Mouse (Mus musculus): ENCODE results near the gene Diaph3. TPM values are rescaled to one million over a fixed set of nuclear protein-coding genes. Genes with fewer than 3 reads are reported as not detected.
"Not testable (repeated sequence)": the region's sequence is repeated elsewhere in the genome, so short reads cannot be mapped to it uniquely, and the experiment has no call there.

Gene Diaph3
- polyA plus RNA-seq, 1 experiment from 2014 or later = 25.9 TPM

- Histone ChIP-seq H3K27ac (ENCODE audit: low read depth) (no peak overlapping the region), H3K4me1 (ENCODE audit: insufficient read depth) (no peaks in the 10 kb centered on the region), H3K9me3 (ENCODE audit: low read depth, low read length) (no peaks in the 10 kb centered on the region), H3K27me3 (ENCODE audit: insufficient read depth, low read length) (no peaks in the 10 kb centered on the region), H3K4me3 (ENCODE audit: low read depth, low read length) (no peak overlapping the region), H3K4me2 (no peak overlapping the region), H3K9ac (no peak overlapping the region), H3K36me3 (ENCODE audit: insufficient read depth) (no peaks in the 10 kb centered on the region)
- ATAC-seq (ENCODE audit: insufficient read depth) (no peak), DNase-seq (no peak)
- TF ChIP-seq CTCF (IDR thresholded peaks at IDR 0.05; ENCODE audit: low read depth) = no peak
- WGBS = 85% methylated on average over 3 of the region's 3 CpGs
These were observed 420.0 kb downstream of the Diaph3 start for GRCm38 (mm10) chr14:86721082-86721481.

DNA sequence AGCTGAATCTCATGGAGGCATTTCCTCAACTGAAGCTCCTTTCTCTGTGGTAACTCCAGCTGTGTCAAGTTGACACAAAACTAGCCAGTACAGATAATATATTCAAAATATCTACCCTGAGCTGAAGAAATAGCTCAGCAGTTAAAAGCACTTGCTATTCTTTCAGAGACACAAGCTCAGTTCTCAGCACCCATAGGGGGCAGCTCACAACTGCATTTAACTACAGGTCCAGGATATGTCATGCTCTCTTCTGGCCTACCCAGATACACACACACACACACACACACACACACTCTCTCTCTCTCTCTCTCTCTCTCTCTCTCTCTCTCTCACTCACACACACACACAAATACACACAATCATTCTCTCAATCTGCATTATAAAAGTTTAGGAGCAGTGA, 420.6 kb downstream of the Diaph3 start:
- H3K27me3 ChIP-seq (ENCODE audit: insufficient read depth, low read length); H3K27ac ChIP-seq (ENCODE audit: low read depth); ATAC-seq (ENCODE audit: insufficient read depth); H3K36me3 ChIP-seq (ENCODE audit: insufficient read depth); H3K4me3 ChIP-seq (ENCODE audit: low read depth, low read length); H3K4me2 ChIP-seq; H3K9me3 ChIP-seq (ENCODE audit: low read depth, low read length); H3K9ac ChIP-seq; H3K4me1 ChIP-seq (ENCODE audit: insufficient read depth); DNase-seq: not testable (repeated sequence)

DNA sequence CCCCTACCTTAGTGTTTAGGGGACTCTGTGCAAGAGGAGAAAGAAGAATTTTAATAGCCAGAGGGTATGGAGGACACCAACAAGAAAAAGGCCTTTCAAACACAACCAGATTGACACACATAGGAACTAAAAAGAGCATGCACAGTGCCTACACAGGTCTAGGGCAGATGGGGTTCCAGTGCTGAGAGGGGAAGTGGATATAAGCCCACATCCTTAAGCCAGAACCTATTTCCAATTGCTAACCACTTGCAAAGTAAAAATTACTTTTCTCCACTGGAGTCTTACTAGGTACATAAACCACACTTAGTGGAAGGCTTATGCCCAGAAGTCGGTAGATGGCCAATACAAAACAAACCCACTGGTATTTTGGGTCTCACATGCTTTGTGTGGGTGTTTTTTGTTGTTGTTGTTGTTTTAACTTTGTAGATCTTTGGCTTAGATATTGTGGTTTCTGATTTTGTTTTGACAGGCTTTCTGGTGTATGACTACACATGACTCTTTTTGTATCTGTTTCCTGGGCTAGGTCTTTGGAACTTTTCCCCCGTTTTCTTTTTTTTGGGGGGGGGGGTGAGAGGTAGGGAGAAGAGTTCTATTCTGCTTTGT, 426.8 kb downstream of the Diaph3 start:
- no peak for DNase-seq

GRCm38 (mm10) chr14:86704080-86704479, 437.0 kb downstream of the Diaph3 start:
- Histone ChIP-seq H3K4me3 (ENCODE audit: low read depth, low read length) (no peak overlapping the region), H3K27ac (ENCODE audit: low read depth) (no peak overlapping the region), H3K9ac (no peak overlapping the region), H3K4me2 (no peak overlapping the region), H3K4me1 (ENCODE audit: insufficient read depth) (no peaks in the 10 kb centered on the region), H3K27me3 (ENCODE audit: insufficient read depth, low read length) (no peaks in the 10 kb centered on the region), H3K9me3 (ENCODE audit: low read depth, low read length) (no peaks in the 10 kb centered on the region), H3K36me3 (ENCODE audit: insufficient read depth) (no peaks in the 10 kb centered on the region)
- ATAC-seq (ENCODE audit: insufficient read depth) (no peak), DNase-seq (peak; percentile 31)
- WGBS = 67% methylated on average over 3 of the region's 3 CpGs
- no peak for TF ChIP-seq CTCF (IDR thresholded peaks at IDR 0.05; ENCODE audit: low read depth)

More for the DNA sequence above, 426.8 kb downstream of the Diaph3 start:
- Histone ChIP-seq H3K4me3 (ENCODE audit: low read depth, low read length) (no peak overlapping the region), H3K4me2 (no peak overlapping the region), H3K36me3 (ENCODE audit: insufficient read depth) (no peaks in the 10 kb centered on the region), H3K27me3 (ENCODE audit: insufficient read depth, low read length) (no peaks in the 10 kb centered on the region), H3K27ac (ENCODE audit: low read depth) (no peak overlapping the region), H3K9me3 (ENCODE audit: low read depth, low read length) (no peaks in the 10 kb centered on the region), H3K9ac (no peak overlapping the region), H3K4me1 (ENCODE audit: insufficient read depth) (no peaks in the 10 kb centered on the region)
- TF ChIP-seq CTCF (IDR thresholded peaks at IDR 0.05; ENCODE audit: low read depth) = no peak
- ATAC-seq (ENCODE audit: insufficient read depth) = no peak
- WGBS = 81% methylated on average over 2 of the region's 2 CpGs

DNA sequence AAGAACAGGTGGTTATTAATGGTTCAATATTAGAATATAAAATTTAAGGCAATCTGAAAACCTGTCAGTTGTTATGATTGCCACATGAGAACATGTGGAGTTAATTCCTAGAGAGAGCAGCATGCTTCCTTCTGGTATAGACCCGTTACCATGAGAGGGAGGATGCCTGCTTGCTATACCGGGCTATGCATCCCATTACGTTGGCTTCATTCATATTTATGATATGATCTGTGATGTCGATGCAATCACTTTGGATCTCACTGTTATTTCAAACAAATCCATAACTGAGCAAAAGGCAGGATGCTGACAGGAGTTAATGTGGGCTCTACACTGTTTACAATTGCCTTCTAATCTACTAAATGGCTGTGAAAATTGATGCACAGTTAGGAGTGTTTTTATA, 439.9 kb downstream of the Diaph3 start:
- DNase-seq (no peak), ATAC-seq (ENCODE audit: insufficient read depth) (no peak)
- H3K9ac ChIP-seq = no peak overlapping the region
- TF ChIP-seq CTCF (IDR thresholded peaks at IDR 0.05; ENCODE audit: low read depth) = no peak
- no peaks in the 10 kb centered on the region for H3K27me3 ChIP-seq (ENCODE audit: insufficient read depth, low read length)
- no peaks in the 10 kb centered on the region for H3K9me3 ChIP-seq (ENCODE audit: low read depth, low read length)
- H3K4me1 ChIP-seq (ENCODE audit: insufficient read depth) = no peaks in the 10 kb centered on the region
- 76% methylated on average over 4 of the region's 4 CpGs for whole genome bisulfite sequencing
- no peak overlapping the region for H3K4me2 ChIP-seq
- H3K36me3 ChIP-seq (ENCODE audit: insufficient read depth) = no peaks in the 10 kb centered on the region
- no peak overlapping the region for H3K4me3 ChIP-seq (ENCODE audit: low read depth, low read length)
- H3K27ac ChIP-seq (ENCODE audit: low read depth) = no peak overlapping the region

DNA sequence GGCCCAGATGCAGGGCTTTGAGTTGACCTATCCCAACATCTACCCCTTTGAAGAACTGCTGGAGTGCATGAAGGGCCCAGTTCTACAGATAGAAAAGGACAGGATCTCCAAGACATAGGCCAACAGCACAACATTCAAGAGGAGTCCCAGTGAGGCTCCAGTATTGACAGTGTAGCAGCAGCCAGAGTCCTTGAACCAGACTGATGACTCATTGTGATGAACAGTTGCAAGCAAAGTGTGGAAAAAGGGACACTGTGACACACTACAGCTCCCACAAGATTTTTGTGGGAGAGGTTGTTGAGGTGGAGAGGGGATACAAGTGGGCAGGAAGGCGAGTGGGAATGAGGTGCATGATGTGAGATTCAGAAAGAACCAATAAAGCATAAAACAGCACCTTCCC, 443.1 kb downstream of the Diaph3 start:
- no peak for TF ChIP-seq CTCF (IDR thresholded peaks at IDR 0.05; ENCODE audit: low read depth)
- DNase-seq (no peak), ATAC-seq (ENCODE audit: insufficient read depth) (no peak)
- Histone ChIP-seq H3K9me3 (ENCODE audit: low read depth, low read length) (no peaks in the 10 kb centered on the region), H3K4me1 (ENCODE audit: insufficient read depth) (no peaks in the 10 kb centered on the region), H3K9ac (no peak overlapping the region), H3K27me3 (ENCODE audit: insufficient read depth, low read length) (no peaks in the 10 kb centered on the region), H3K27ac (ENCODE audit: low read depth) (no peak overlapping the region), H3K4me2 (no peak overlapping the region), H3K36me3 (ENCODE audit: insufficient read depth) (no peaks in the 10 kb centered on the region), H3K4me3 (ENCODE audit: low read depth, low read length) (no peak overlapping the region)
- WGBS = 84% methylated on average over 1 of the region's 1 CpGs

DNA sequence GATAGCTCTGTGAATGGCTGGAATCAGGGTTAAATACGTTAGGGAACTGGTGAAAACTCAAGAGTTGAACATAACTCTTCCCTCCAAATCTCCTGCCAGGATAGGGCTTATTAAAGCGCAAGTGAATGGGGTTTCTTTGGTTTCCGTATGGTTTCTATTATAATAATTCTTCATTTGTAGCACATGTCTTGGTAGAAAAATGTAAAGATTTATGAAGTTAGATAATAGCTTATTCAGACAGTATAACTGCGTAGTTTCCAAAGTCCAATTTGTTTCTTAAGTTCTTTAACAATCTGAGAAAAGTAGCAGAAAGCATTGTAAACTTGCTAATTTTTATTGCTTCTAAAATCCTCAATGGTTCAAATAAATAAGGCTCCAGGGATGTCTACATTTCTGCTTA, 448.3 kb downstream of the Diaph3 start:
- DNase-seq (no peak), ATAC-seq (ENCODE audit: insufficient read depth) (no peak)
- no peak overlapping the region for H3K4me3 ChIP-seq (ENCODE audit: low read depth, low read length)
- no peak for TF ChIP-seq CTCF (IDR thresholded peaks at IDR 0.05; ENCODE audit: low read depth)
- H3K9ac ChIP-seq = no peak overlapping the region
- H3K9me3 ChIP-seq (ENCODE audit: low read depth, low read length) = no peaks in the 10 kb centered on the region
- H3K27ac ChIP-seq (ENCODE audit: low read depth) = no peak overlapping the region
- no peaks in the 10 kb centered on the region for H3K36me3 ChIP-seq (ENCODE audit: insufficient read depth)
- 57% methylated on average over 4 of the region's 4 CpGs for WGBS
- no peaks in the 10 kb centered on the region for H3K27me3 ChIP-seq (ENCODE audit: insufficient read depth, low read length)
- no peaks in the 10 kb centered on the region for H3K4me1 ChIP-seq (ENCODE audit: insufficient read depth)
- no peak overlapping the region for H3K4me2 ChIP-seq

GRCm38 (mm10) chr14:86691298-86691697, 449.7 kb downstream of the Diaph3 start:
- Histone ChIP-seq H3K27ac (ENCODE audit: low read depth) (no peak overlapping the region), H3K4me2 (no peak overlapping the region), H3K4me1 (ENCODE audit: insufficient read depth) (no peaks in the 10 kb centered on the region), H3K36me3 (ENCODE audit: insufficient read depth) (no peaks in the 10 kb centered on the region), H3K9ac (no peak overlapping the region), H3K4me3 (ENCODE audit: low read depth, low read length) (no peak overlapping the region), H3K9me3 (ENCODE audit: low read depth, low read length) (no peaks in the 10 kb centered on the region), H3K27me3 (ENCODE audit: insufficient read depth, low read length) (no peaks in the 10 kb centered on the region)
- no peak for TF ChIP-seq CTCF (IDR thresholded peaks at IDR 0.05; ENCODE audit: low read depth)
- ATAC-seq (ENCODE audit: insufficient read depth) (no peak), DNase-seq (no peak)
- WGBS = 73% methylated on average over 5 of the region's 5 CpGs

Measured in lung, embryonic 14.5 days (tissue).